Comparison of ENCODE assay signal across 21 mouse cellular contexts in genomic region chr4:83861706-83862105, GRCm38 (mm10).
DNase-seq lines count a peak whose midpoint lies in the region; ATAC-seq and TF ChIP-seq lines count a peak whose summit lies in the region.
"Had no signal": no experiment of that assay in that cellular context is flagged by ENCODE, and none has a peak within 500 bp of the region (broad histone marks: within the 10 kb centered on the region; RNA-seq: fewer than 3 reads in every experiment).

No protein-coding gene starts in this region.

- DNase-seq in heart, postnatal 0 days (ENCODE audit: low spot score): peak; percentile 6
- DNase-seq in heart, adult 11 months: no peak
- DNase-seq in midbrain, embryonic 10.5 days (ENCODE audit: low spot score): no peak
- DNase-seq in brain, embryonic 14.5 days (ENCODE audit: low read depth): peak; percentile 68
- DNase-seq in T-cell, adult 2 months (ENCODE audit: low spot score): no peak
- DNase-seq: cerebellum, adult 18-20 months; heart, postnatal 36 days; kidney, adult 2 months; kidney, postnatal 25 days; right cerebral cortex, postnatal 25 days; thymus, adult 18-20 months had no signal

- H3K27ac ChIP-seq in heart, postnatal 0 days (ENCODE audit: low read depth): no peak overlapping the region
- H3K27ac ChIP-seq in midbrain, embryonic 16.5 days (ENCODE audit: low read length): no peak overlapping the region
- no peak overlapping the region for H3K27ac ChIP-seq in midbrain, embryonic 10.5 days (replicated peaks)
- H3K27ac ChIP-seq: embryonic facial prominence, embryonic 12.5 days; left cerebral cortex, adult 2 months; limb, embryonic 12.5 days; liver, embryonic 14.5 days; neural tube, embryonic 15.5 days had no signal

- ATAC-seq in heart, postnatal 0 days (ENCODE audit: insufficient read depth, low read depth): no peak
- ATAC-seq in midbrain, embryonic 16.5 days: 0 out of 2 replicates have a peak, but pooled peaks have one; percentile 36
- no peak for ATAC-seq in erythroblast, adult 5-6 weeks (replicated peaks; ENCODE audit: low FRiP score, poor library complexity, severe bottlenecking)
- ATAC-seq: CD4-positive, CD25-positive, alpha-beta regulatory T cell, adult 4 months had no signal

- H3K9ac ChIP-seq in heart, postnatal 0 days (replicated peaks; ENCODE audit: low read depth, low read length): no peak overlapping the region
- no peak overlapping the region for H3K9ac ChIP-seq in midbrain, embryonic 16.5 days (ENCODE audit: low read depth, low read length)
- H3K9ac ChIP-seq: embryonic facial prominence, embryonic 12.5 days; heart, embryonic 12.5 days; limb, embryonic 12.5 days; liver, embryonic 14.5 days; neural tube, embryonic 15.5 days had no signal

- no peak for TF ChIP-seq CTCF in heart, postnatal 0 days (IDR thresholded peaks at IDR 0.05; ENCODE audit: low read depth)
- no peak for TF ChIP-seq CTCF in brain, embryonic 14.5 days (IDR thresholded peaks at IDR 0.05; ENCODE audit: borderline replicate concordance, extremely low read depth, insufficient read depth, insufficient read length)

- TF ChIP-seq POLR2A in brain, embryonic 14.5 days (IDR thresholded peaks at IDR 0.05; ENCODE audit: borderline replicate concordance, extremely low read depth, insufficient read depth, insufficient read length, poor library complexity, severe bottlenecking): no peak

- H3K4me3 ChIP-seq in heart, postnatal 0 days (ENCODE audit: low read depth, low read length): no peak overlapping the region
- H3K4me3 ChIP-seq in midbrain, embryonic 16.5 days (ENCODE audit: low read depth, low read length): no peak overlapping the region
- no peak overlapping the region for H3K4me3 ChIP-seq in midbrain, embryonic 10.5 days
- H3K4me3 ChIP-seq: embryonic facial prominence, embryonic 12.5 days; heart, embryonic 12.5 days; left cerebral cortex, adult 2 months; limb, embryonic 12.5 days; neural tube, embryonic 15.5 days had no signal

- H3K9me3 ChIP-seq in heart, postnatal 0 days (replicated peaks; ENCODE audit: control insufficient read depth, low read length): no peaks in the 10 kb centered on the region
- no peaks in the 10 kb centered on the region for H3K9me3 ChIP-seq in midbrain, embryonic 16.5 days (replicated peaks; ENCODE audit: control insufficient read depth, low read length, poor library complexity, severe bottlenecking)
- no peaks in the 10 kb centered on the region for H3K9me3 ChIP-seq in midbrain, embryonic 10.5 days (replicated peaks)
- H3K9me3 ChIP-seq: embryonic facial prominence, embryonic 12.5 days; heart, embryonic 12.5 days; limb, embryonic 12.5 days; neural tube, embryonic 15.5 days had no signal

- no peak overlapping the region for H3K4me2 ChIP-seq in heart, postnatal 0 days (ENCODE audit: low read depth, low read length)
- H3K4me2 ChIP-seq in midbrain, embryonic 16.5 days (ENCODE audit: low read length): no peak overlapping the region
- H3K4me2 ChIP-seq: embryonic facial prominence, embryonic 12.5 days; heart, embryonic 12.5 days; limb, embryonic 12.5 days; neural tube, embryonic 15.5 days had no signal

- no peaks in the 10 kb centered on the region for H3K27me3 ChIP-seq in heart, postnatal 0 days (ENCODE audit: control insufficient read depth, insufficient read depth, low read length)
- no peaks in the 10 kb centered on the region for H3K27me3 ChIP-seq in midbrain, embryonic 16.5 days (ENCODE audit: control insufficient read depth, insufficient read depth, low read depth, low read length)
- no peaks in the 10 kb centered on the region for H3K27me3 ChIP-seq in midbrain, embryonic 10.5 days (ENCODE audit: low read depth, poor library complexity, severe bottlenecking)
- H3K27me3 ChIP-seq: embryonic facial prominence, embryonic 12.5 days; heart, embryonic 12.5 days; limb, embryonic 12.5 days; neural tube, embryonic 15.5 days had no signal

- no peak for TF ChIP-seq EP300 in heart, postnatal 0 days (IDR thresholded peaks at IDR 0.05; ENCODE audit: low read depth)

- H3K4me1 ChIP-seq in heart, postnatal 0 days (ENCODE audit: control insufficient read depth, insufficient read depth): no peaks in the 10 kb centered on the region
- no peaks in the 10 kb centered on the region for H3K4me1 ChIP-seq in midbrain, embryonic 16.5 days (ENCODE audit: control insufficient read depth, insufficient read depth, low read length)
- H3K4me1 ChIP-seq in midbrain, embryonic 10.5 days: no peaks in the 10 kb centered on the region
- H3K4me1 ChIP-seq: embryonic facial prominence, embryonic 12.5 days; heart, embryonic 12.5 days; neural tube, embryonic 15.5 days had no signal

- 54% methylated on average over 3 of the region's 3 CpGs for WGBS in heart, postnatal 0 days
- WGBS in midbrain, embryonic 16.5 days: 74% methylated on average over 3 of the region's 3 CpGs
- 80% methylated on average over 3 of the region's 3 CpGs for WGBS in midbrain, embryonic 10.5 days

- no peaks in the 10 kb centered on the region for H3K36me3 ChIP-seq in heart, postnatal 0 days (replicated peaks; ENCODE audit: control insufficient read depth, insufficient read depth, low read length)
- H3K36me3 ChIP-seq in midbrain, embryonic 16.5 days (ENCODE audit: control insufficient read depth, insufficient read depth, low read length): no peaks in the 10 kb centered on the region
- no peaks in the 10 kb centered on the region for H3K36me3 ChIP-seq in midbrain, embryonic 10.5 days
- H3K36me3 ChIP-seq: embryonic facial prominence, embryonic 12.5 days; G1E; heart, embryonic 12.5 days; limb, embryonic 12.5 days; neural tube, embryonic 15.5 days had no signal

Comparison
In these comparisons a context has a peak if more than half of its experiments do, and no peak if none do; other contexts are left out.
1. DNase-seq: peak in heart, postnatal 0 days (single experiment) and brain, embryonic 14.5 days (single experiment); none in heart, adult 11 months (single experiment), midbrain, embryonic 10.5 days (single experiment) and T-cell, adult 2 months (single experiment).